Mouse (Mus musculus): ENCODE data around the gene Ddx49. TPM values are rescaled to one million over a fixed set of nuclear protein-coding genes. Genes with fewer than 3 reads are reported as not detected.

The Ddx49 gene
- 51.8 and 54.1 TPM in 2 replicates for polyA plus RNA-seq (2015; fragmentation: Nextera tagmentation; extraction: Ambion mirVana)

- Histone ChIP-seq H3K9me3 (ENCODE audit: low read length) (no peaks in the 10 kb centered on the region), H3K36me3 (ENCODE audit: insufficient read depth, low read length) (peaks cover 38% of the 10 kb centered on the region), H3K4me3 (ENCODE audit: low read length) (peak within 1 kb of the TSS; percentile 93), H3K27ac (ENCODE audit: low read length) (peak within 1 kb of the TSS; percentile 89), H3K9ac (replicated peaks; ENCODE audit: low read length) (peak within 1 kb of the TSS; percentile 84), H3K4me2 (replicated peaks; ENCODE audit: low read depth, low read length) (peak within 1 kb of the TSS; percentile 65), H3K4me1 (ENCODE audit: insufficient read depth, low read length) (peaks cover 19% of the 10 kb centered on the region), H3K27me3 (ENCODE audit: insufficient read depth, low read length) (no peaks in the 10 kb centered on the region)
- under 1% methylated on average over 40 of the region's 40 CpGs for WGBS
- ATAC-seq (ENCODE audit: low FRiP score, low TSS enrichment), result peak; percentile 88
Measured at GRCm38 (mm10) chr8:70302358-70302890, at the start of gene Ddx49, which contains the start of gene Cope. Gene Ddx49 (minus strand): TSS chr8:70302489. Gene Cope (plus strand): TSS chr8:70302518.

- no peak overlapping the region for H3K27ac ChIP-seq (ENCODE audit: low read length)
- WGBS, result 14% methylated on average over 3 of the region's 3 CpGs
- peaks cover 36% of the 10 kb centered on the region for H3K4me1 ChIP-seq (ENCODE audit: insufficient read depth, low read length)
Measured at GRCm38 (mm10) chr8:70352000-70352384, 49.7 kb upstream of the Ddx49 start.

GRCm38 (mm10) chr8:70351035-70351999 lies 49.0 kb upstream of the Ddx49 start:
- peak overlapping the region; percentile 72 for H3K4me3 ChIP-seq (ENCODE audit: low read length)
- H3K27ac ChIP-seq (ENCODE audit: low read length), result no peak overlapping the region
- H3K27me3 ChIP-seq (ENCODE audit: insufficient read depth, low read length), result no peaks in the 10 kb centered on the region
- ATAC-seq (ENCODE audit: low FRiP score, low TSS enrichment), result no peak
- H3K36me3 ChIP-seq (ENCODE audit: insufficient read depth, low read length), result peaks cover 5% of the 10 kb centered on the region
- peak overlapping the region; percentile 84 for H3K9ac ChIP-seq (replicated peaks; ENCODE audit: low read length)
- peaks cover 36% of the 10 kb centered on the region for H3K4me1 ChIP-seq (ENCODE audit: insufficient read depth, low read length)
- H3K4me2 ChIP-seq (replicated peaks; ENCODE audit: low read depth, low read length), result peak overlapping the region; percentile 91
- H3K9me3 ChIP-seq (ENCODE audit: low read length), result no peaks in the 10 kb centered on the region
- WGBS, result 41% methylated on average over 15 of the region's 15 CpGs

More at GRCm38 (mm10) chr8:70352000-70352384, 49.7 kb upstream of the Ddx49 start:
- H3K4me3 ChIP-seq (ENCODE audit: low read length), result peak overlapping the region; percentile 72
- 0 out of 2 replicates have a peak, but pooled peaks have one; percentile 4 for ATAC-seq (ENCODE audit: low FRiP score, low TSS enrichment)
- H3K9me3 ChIP-seq (ENCODE audit: low read length), result no peaks in the 10 kb centered on the region
- peak overlapping the region; percentile 91 for H3K4me2 ChIP-seq (replicated peaks; ENCODE audit: low read depth, low read length)
- H3K9ac ChIP-seq (replicated peaks; ENCODE audit: low read length), result peak overlapping the region; percentile 84
- H3K27me3 ChIP-seq (ENCODE audit: insufficient read depth, low read length), result no peaks in the 10 kb centered on the region
- peaks cover 3% of the 10 kb centered on the region for H3K36me3 ChIP-seq (ENCODE audit: insufficient read depth, low read length)

GRCm38 (mm10) chr8:70347860-70348420 lies 45.7 kb upstream of the Ddx49 start:
- no peaks in the 10 kb centered on the region for H3K27me3 ChIP-seq (ENCODE audit: insufficient read depth, low read length)
- no peak overlapping the region for H3K4me2 ChIP-seq (replicated peaks; ENCODE audit: low read depth, low read length)
- ATAC-seq (ENCODE audit: low FRiP score, low TSS enrichment), result no peak
- peaks cover 16% of the 10 kb centered on the region for H3K36me3 ChIP-seq (ENCODE audit: insufficient read depth, low read length)
- peaks cover 29% of the 10 kb centered on the region for H3K4me1 ChIP-seq (ENCODE audit: insufficient read depth, low read length)
- no peak overlapping the region for H3K9ac ChIP-seq (replicated peaks; ENCODE audit: low read length)
- H3K4me3 ChIP-seq (ENCODE audit: low read length), result no peak overlapping the region
- 70% methylated on average over 1 of the region's 1 CpGs for WGBS
- no peak overlapping the region for H3K27ac ChIP-seq (ENCODE audit: low read length)
- H3K9me3 ChIP-seq (ENCODE audit: low read length), result no peaks in the 10 kb centered on the region

- no peak overlapping the region for H3K4me2 ChIP-seq (replicated peaks; ENCODE audit: low read depth, low read length)
- H3K36me3 ChIP-seq (ENCODE audit: insufficient read depth, low read length), result peaks cover 20% of the 10 kb centered on the region
- no peak overlapping the region for H3K9ac ChIP-seq (replicated peaks; ENCODE audit: low read length)
- H3K4me1 ChIP-seq (ENCODE audit: insufficient read depth, low read length), result peaks cover 29% of the 10 kb centered on the region
- 82% methylated on average over 4 of the region's 4 CpGs for WGBS
- H3K9me3 ChIP-seq (ENCODE audit: low read length), result no peaks in the 10 kb centered on the region
- H3K4me3 ChIP-seq (ENCODE audit: low read length), result no peak overlapping the region
- H3K27me3 ChIP-seq (ENCODE audit: insufficient read depth, low read length), result no peaks in the 10 kb centered on the region
- no peak for ATAC-seq (ENCODE audit: low FRiP score, low TSS enrichment)
- no peak overlapping the region for H3K27ac ChIP-seq (ENCODE audit: low read length)
Measured at GRCm38 (mm10) chr8:70347443-70347842, 45.2 kb upstream of the Ddx49 start.

- no peak overlapping the region for H3K27ac ChIP-seq (ENCODE audit: low read length)
- no peak for ATAC-seq (ENCODE audit: low FRiP score, low TSS enrichment)
- 84% methylated on average over 2 of the region's 2 CpGs for WGBS
- no peaks in the 10 kb centered on the region for H3K9me3 ChIP-seq (ENCODE audit: low read length)
- H3K9ac ChIP-seq (replicated peaks; ENCODE audit: low read length), result no peak overlapping the region
- H3K36me3 ChIP-seq (ENCODE audit: insufficient read depth, low read length), result peaks cover 46% of the 10 kb centered on the region
- no peaks in the 10 kb centered on the region for H3K27me3 ChIP-seq (ENCODE audit: insufficient read depth, low read length)
- no peak overlapping the region for H3K4me2 ChIP-seq (replicated peaks; ENCODE audit: low read depth, low read length)
- no peak overlapping the region for H3K4me3 ChIP-seq (ENCODE audit: low read length)
- H3K4me1 ChIP-seq (ENCODE audit: insufficient read depth, low read length), result 0 out of 2 replicates have a peak, but pooled peaks cover 6% of the 10 kb centered on the region
Measured at GRCm38 (mm10) chr8:70344279-70344678, 42.0 kb upstream of the Ddx49 start.

GRCm38 (mm10) chr8:70343696-70344095 lies 41.4 kb upstream of the Ddx49 start:
- no peak for ATAC-seq (ENCODE audit: low FRiP score, low TSS enrichment)
- 0 out of 2 replicates have a peak, but pooled peaks cover under 1% of the 10 kb centered on the region for H3K4me1 ChIP-seq (ENCODE audit: insufficient read depth, low read length)
- H3K36me3 ChIP-seq (ENCODE audit: insufficient read depth, low read length), result peaks cover 50% of the 10 kb centered on the region
- H3K4me2 ChIP-seq (replicated peaks; ENCODE audit: low read depth, low read length), result no peak overlapping the region
- no peaks in the 10 kb centered on the region for H3K27me3 ChIP-seq (ENCODE audit: insufficient read depth, low read length)
- H3K27ac ChIP-seq (ENCODE audit: low read length), result no peak overlapping the region
- no peak overlapping the region for H3K9ac ChIP-seq (replicated peaks; ENCODE audit: low read length)
- WGBS, result 53% methylated on average over 6 of the region's 6 CpGs
- no peaks in the 10 kb centered on the region for H3K9me3 ChIP-seq (ENCODE audit: low read length)
- no peak overlapping the region for H3K4me3 ChIP-seq (ENCODE audit: low read length)

GRCm38 (mm10) chr8:70343076-70343475 lies 40.8 kb upstream of the Ddx49 start:
- Histone ChIP-seq H3K9ac (replicated peaks; ENCODE audit: low read length) (no peak overlapping the region), H3K36me3 (ENCODE audit: insufficient read depth, low read length) (peaks cover 56% of the 10 kb centered on the region), H3K27me3 (ENCODE audit: insufficient read depth, low read length) (no peaks in the 10 kb centered on the region), H3K4me2 (replicated peaks; ENCODE audit: low read depth, low read length) (no peak overlapping the region), H3K9me3 (ENCODE audit: low read length) (no peaks in the 10 kb centered on the region), H3K27ac (ENCODE audit: low read length) (no peak overlapping the region), H3K4me1 (ENCODE audit: insufficient read depth, low read length) (no peaks in the 10 kb centered on the region), H3K4me3 (ENCODE audit: low read length) (no peak overlapping the region)
- no peak for ATAC-seq (ENCODE audit: low FRiP score, low TSS enrichment)
- 61% methylated on average over 7 of the region's 7 CpGs for WGBS

GRCm38 (mm10) chr8:70342007-70342406 lies 39.7 kb upstream of the Ddx49 start:
- H3K27ac ChIP-seq (ENCODE audit: low read length), result no peak overlapping the region
- H3K9me3 ChIP-seq (ENCODE audit: low read length), result no peaks in the 10 kb centered on the region
- WGBS, result 88% methylated on average over 14 of the region's 14 CpGs
- H3K4me3 ChIP-seq (ENCODE audit: low read length), result no peak overlapping the region
- no peaks in the 10 kb centered on the region for H3K27me3 ChIP-seq (ENCODE audit: insufficient read depth, low read length)
- no peaks in the 10 kb centered on the region for H3K4me1 ChIP-seq (ENCODE audit: insufficient read depth, low read length)
- ATAC-seq (ENCODE audit: low FRiP score, low TSS enrichment), result no peak
- H3K36me3 ChIP-seq (ENCODE audit: insufficient read depth, low read length), result peaks cover 67% of the 10 kb centered on the region
- no peak overlapping the region for H3K9ac ChIP-seq (replicated peaks; ENCODE audit: low read length)
- no peak overlapping the region for H3K4me2 ChIP-seq (replicated peaks; ENCODE audit: low read depth, low read length)
